Mouse (Mus musculus): ENCODE data around the gene Zfp990. TPM values are rescaled to one million over a fixed set of nuclear protein-coding genes. Genes with fewer than 3 reads are reported as not detected.
"Not testable (repeated sequence)": the region's sequence is repeated elsewhere in the genome, so short reads cannot be mapped to it uniquely, and the experiment has no call there.

Zfp990 gene
- polyA plus RNA-seq (2015; fragmentation: Nextera tagmentation; extraction: Ambion mirVana): 0.07 TPM in 1 of 2 replicates, not detected in the other

DNA sequence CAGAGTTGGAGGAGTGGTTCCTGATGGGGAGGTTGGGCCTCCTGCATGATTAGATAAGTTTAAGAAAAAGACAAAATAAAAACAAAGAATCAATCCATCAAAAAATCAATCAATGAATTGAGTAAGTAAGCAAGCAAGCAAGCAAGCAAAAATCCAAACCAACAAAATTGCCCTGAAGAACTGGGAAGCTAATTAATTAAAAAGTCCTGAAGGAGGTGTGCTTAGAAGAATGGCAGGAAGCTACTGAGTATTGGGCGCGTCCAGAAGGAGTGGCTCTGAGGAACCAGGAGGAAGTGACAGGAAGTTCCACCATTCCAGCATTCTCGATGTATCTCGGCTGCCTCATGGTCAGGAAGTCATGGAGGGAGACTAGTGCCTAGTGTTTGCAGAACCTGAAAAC lies at the start of gene Zfp990:
TSS of gene Zfp990 (plus strand) at position 301 of the 400 bp plus-strand sequence.
- H3K4me2 ChIP-seq; ATAC-seq (ENCODE audit: extremely low read depth, insufficient number of reproducible peaks, low FRiP score, low TSS enrichment); H3K4me3 ChIP-seq; H3K27me3 ChIP-seq (replicated peaks); H3K9ac ChIP-seq; H3K27ac ChIP-seq (replicated peaks); H3K36me3 ChIP-seq; H3K9me3 ChIP-seq; H3K4me1 ChIP-seq: not testable (repeated sequence)
- WGBS: 79% methylated on average over 4 of the region's 4 CpGs

DNA sequence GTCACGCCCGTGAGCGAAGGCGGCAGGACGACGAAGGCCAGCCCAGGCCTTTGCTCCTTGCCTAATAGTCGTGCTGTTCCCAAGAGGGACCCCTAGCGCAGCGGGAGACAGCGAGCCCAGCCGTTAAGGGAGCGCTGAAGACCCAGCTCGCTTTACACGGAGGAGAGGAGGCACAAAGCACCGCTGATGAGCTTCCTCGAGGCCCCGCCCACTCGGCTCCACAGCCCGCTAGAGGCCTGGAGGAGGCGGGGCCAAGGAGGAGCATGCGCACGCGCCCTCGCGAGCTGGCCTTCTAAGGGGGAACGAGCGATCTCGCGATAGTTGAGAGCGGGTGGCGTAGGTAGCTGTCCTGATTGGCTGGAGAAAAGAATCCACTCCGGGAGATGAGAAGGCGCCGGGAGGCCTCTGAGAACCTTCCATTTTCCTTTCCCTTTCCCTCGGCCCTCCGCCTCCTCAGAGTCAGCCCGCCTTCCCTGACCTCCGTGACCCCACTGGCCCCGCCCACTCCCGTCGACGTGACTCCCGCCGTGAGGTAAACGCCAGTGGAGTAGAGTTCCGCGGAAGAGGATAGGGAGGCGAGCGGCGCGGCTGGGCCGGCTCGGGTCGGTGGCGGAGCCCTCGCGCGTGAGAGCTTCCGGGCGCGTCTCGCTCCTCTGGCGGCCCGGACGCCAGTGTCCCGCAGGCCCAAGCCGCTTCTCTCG lies 46.9 kb upstream of the Zfp990 start:
- H3K36me3 ChIP-seq; H3K27me3 ChIP-seq (replicated peaks); H3K27ac ChIP-seq (replicated peaks); H3K4me1 ChIP-seq; ATAC-seq (ENCODE audit: extremely low read depth, insufficient number of reproducible peaks, low FRiP score, low TSS enrichment): not testable (repeated sequence)
- H3K9ac ChIP-seq: peak overlapping the region; percentile 58; the same call in 1 of the 2 replicates
- peak overlapping the region; percentile 72 for H3K4me2 ChIP-seq
- peak overlapping the region; percentile 53 for H3K4me3 ChIP-seq
- 17% methylated on average over 55 of the region's 68 CpGs for WGBS
- H3K9me3 ChIP-seq: peaks cover 14% of the 10 kb centered on the region

- H3K4me3 ChIP-seq: no peak overlapping the region
- WGBS: 77% methylated on average over 3 of the region's 3 CpGs
- no peak for ATAC-seq (ENCODE audit: extremely low read depth, insufficient number of reproducible peaks, low FRiP score, low TSS enrichment)
- H3K27me3 ChIP-seq (replicated peaks): no peaks in the 10 kb centered on the region
- no peaks in the 10 kb centered on the region for H3K36me3 ChIP-seq
- H3K9ac ChIP-seq: no peak overlapping the region
- no peaks in the 10 kb centered on the region for H3K4me1 ChIP-seq
- no peak overlapping the region for H3K27ac ChIP-seq (replicated peaks)
- H3K9me3 ChIP-seq: peaks cover 20% of the 10 kb centered on the region; the same call in 1 of the 2 replicates
- H3K4me2 ChIP-seq: no peak overlapping the region
Measured at GRCm38 (mm10) chr4:145478128-145478527, 32.4 kb upstream of the Zfp990 start.

DNA sequence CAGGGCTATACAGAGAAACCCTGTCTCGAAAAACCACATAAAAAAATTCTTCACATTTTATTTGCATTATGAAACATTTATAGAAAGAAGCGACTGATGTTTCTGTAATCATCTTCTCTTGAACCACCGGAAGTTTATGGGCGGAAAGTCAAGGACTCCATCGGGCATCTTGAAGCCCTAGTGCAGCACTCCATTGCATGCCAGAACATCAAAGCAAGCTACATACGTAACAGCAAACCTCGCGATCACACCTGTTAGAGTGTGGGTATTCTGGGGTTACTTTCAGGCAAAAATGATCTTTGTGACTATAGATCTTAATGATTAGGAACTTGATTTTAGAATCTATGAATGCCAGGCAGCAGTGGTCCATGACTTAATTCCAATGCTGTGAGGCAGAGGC lies 29.9 kb upstream of the Zfp990 start:
- not testable (repeated sequence) for H3K27me3 ChIP-seq (replicated peaks); ATAC-seq (ENCODE audit: extremely low read depth, insufficient number of reproducible peaks, low FRiP score, low TSS enrichment); H3K36me3 ChIP-seq; H3K4me3 ChIP-seq; H3K4me1 ChIP-seq; H3K27ac ChIP-seq (replicated peaks); H3K9ac ChIP-seq; H3K4me2 ChIP-seq
- H3K9me3 ChIP-seq: peaks cover 20% of the 10 kb centered on the region; the same call in 1 of the 2 replicates
- WGBS: 82% methylated on average over 8 of the region's 8 CpGs

- Histone ChIP-seq H3K27me3 (replicated peaks) (no peaks in the 10 kb centered on the region), H3K36me3 (no peaks in the 10 kb centered on the region), H3K27ac (replicated peaks) (no peak overlapping the region), H3K9ac (no peak overlapping the region), H3K4me1 (no peaks in the 10 kb centered on the region), H3K4me3 (no peak overlapping the region), H3K4me2 (no peak overlapping the region), H3K9me3 (peaks cover 6% of the 10 kb centered on the region; the same call in 1 of the 2 replicates)
- no peak for ATAC-seq (ENCODE audit: extremely low read depth, insufficient number of reproducible peaks, low FRiP score, low TSS enrichment)
Measured at GRCm38 (mm10) chr4:145489396-145489795, 21.2 kb upstream of the Zfp990 start.

DNA sequence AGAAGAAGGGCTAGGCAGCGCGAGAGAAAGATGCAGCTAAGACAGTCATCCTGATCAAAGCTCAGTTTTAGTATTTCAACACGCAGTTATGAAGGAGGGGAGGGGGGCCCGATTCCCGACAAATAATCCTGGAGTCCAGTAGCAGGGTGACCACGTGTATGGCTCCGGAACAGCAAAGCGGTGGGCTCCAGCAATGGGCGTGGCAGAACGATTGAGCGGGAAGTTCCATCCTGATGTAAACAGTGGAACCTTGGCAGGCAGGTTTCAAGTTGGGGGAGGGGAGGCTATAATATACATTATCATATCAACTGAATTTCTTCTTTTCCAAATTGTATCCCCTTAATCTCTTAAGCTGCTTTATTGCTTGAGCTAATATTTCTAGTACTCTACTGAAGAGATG lies 18.4 kb upstream of the Zfp990 start:
- 70% methylated on average over 11 of the region's 11 CpGs for WGBS
- no peaks in the 10 kb centered on the region for H3K36me3 ChIP-seq
- no peaks in the 10 kb centered on the region for H3K27me3 ChIP-seq (replicated peaks)
- H3K9ac ChIP-seq: no peak overlapping the region
- peaks cover 6% of the 10 kb centered on the region; the same call in 1 of the 2 replicates for H3K9me3 ChIP-seq
- no peak for ATAC-seq (ENCODE audit: extremely low read depth, insufficient number of reproducible peaks, low FRiP score, low TSS enrichment)
- H3K4me2 ChIP-seq: no peak overlapping the region
- no peak overlapping the region for H3K27ac ChIP-seq (replicated peaks)
- H3K4me1 ChIP-seq: no peaks in the 10 kb centered on the region
- H3K4me3 ChIP-seq: no peak overlapping the region

DNA sequence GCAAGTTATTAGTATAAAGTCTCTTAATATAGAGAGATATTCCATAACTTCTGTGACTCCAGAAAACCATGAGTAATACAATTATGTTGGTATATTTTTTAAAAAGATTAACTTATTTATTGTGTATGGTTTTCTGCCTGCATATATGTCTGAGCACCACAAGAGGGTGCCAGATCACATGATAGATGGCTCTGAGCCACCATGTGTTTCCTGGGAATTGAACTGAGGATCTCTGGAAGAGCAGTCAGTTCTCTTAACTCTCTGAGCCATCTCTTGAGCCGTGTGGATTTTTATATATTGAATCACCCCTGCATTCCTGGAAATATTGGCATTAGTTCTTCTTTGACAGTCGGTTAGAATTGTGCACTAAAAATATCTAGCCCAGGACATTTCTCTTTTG lies 17.2 kb upstream of the Zfp990 start:
- H3K36me3 ChIP-seq; H3K4me2 ChIP-seq; H3K4me1 ChIP-seq; H3K27me3 ChIP-seq (replicated peaks); H3K9me3 ChIP-seq; H3K9ac ChIP-seq; ATAC-seq (ENCODE audit: extremely low read depth, insufficient number of reproducible peaks, low FRiP score, low TSS enrichment); H3K27ac ChIP-seq (replicated peaks); H3K4me3 ChIP-seq: not testable (repeated sequence)
- WGBS: 55% methylated on average over 2 of the region's 2 CpGs

DNA sequence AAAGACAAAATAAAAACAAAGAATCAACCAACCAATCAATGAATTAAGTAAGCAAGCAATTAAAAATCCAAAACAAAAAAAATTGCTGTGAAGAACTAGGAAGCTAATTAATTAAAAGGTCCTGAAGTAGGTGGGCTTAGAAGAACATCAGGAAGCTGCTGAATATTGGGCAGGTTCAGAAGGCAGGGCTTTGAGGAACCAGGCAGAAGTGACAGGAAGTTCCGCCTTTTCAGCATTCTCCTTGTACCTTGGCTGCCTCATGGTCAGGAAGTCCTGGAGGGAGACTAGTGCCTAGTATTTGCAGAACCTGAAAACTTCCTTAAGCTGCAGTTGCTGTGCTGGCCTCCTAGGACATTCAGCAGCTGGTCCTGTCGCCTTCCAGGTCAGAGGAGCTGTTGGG lies 4.1 kb downstream of the Zfp990 start:
- WGBS: 44% methylated on average over 2 of the region's 2 CpGs
- not testable (repeated sequence) for H3K27me3 ChIP-seq (replicated peaks)

DNA sequence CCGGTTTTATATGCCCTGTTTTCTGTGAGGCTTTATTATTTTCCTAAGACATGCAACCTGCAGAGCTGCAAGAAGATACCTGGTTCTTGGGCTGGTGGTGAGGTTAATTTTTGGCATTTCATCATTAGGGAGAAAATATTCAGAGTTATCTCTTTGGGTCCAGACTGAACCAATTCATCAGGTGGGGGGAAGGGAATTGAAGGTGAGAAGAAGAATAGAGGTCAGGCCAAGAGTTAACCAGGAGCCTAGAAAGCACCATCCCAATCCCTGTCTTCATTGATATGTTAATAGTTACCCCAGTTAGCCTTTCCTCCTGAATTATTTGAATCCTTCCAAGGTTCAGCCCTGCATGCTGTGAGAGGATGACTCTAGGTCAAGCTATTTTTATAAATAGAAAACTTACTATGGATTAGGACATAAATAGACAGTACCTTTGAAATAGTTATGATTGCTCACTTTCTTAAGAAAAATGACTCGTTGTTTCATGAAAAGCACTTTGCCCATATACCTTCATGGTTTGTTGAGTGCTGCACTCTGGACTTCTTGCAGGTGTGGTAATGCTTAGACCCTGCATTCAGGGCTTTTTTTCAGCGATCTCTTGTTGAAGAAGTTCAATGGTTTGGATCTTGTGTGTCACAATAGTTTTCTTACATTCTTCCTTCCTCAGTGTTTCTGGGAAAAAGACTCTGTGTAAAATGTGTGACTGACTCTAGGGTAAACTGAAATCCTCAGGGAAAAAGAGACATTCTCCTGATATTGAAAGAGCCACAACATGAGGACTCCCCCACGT lies 5.4 kb downstream of the Zfp990 start:
- not testable (repeated sequence) for H3K4me2 ChIP-seq; H3K27me3 ChIP-seq (replicated peaks); H3K4me1 ChIP-seq; H3K36me3 ChIP-seq; H3K4me3 ChIP-seq; H3K27ac ChIP-seq (replicated peaks); H3K9ac ChIP-seq; H3K9me3 ChIP-seq; ATAC-seq (ENCODE audit: extremely low read depth, insufficient number of reproducible peaks, low FRiP score, low TSS enrichment)
- WGBS: 52% methylated on average over 4 of the region's 4 CpGs

More for the DNA sequence above, 4.1 kb downstream of the Zfp990 start:
- not testable (repeated sequence) for H3K9me3 ChIP-seq; H3K4me1 ChIP-seq; H3K27ac ChIP-seq (replicated peaks); H3K36me3 ChIP-seq; H3K4me3 ChIP-seq; ATAC-seq (ENCODE audit: extremely low read depth, insufficient number of reproducible peaks, low FRiP score, low TSS enrichment); H3K9ac ChIP-seq; H3K4me2 ChIP-seq

- not testable (repeated sequence) for H3K27ac ChIP-seq (replicated peaks); H3K27me3 ChIP-seq (replicated peaks); H3K9me3 ChIP-seq; H3K4me1 ChIP-seq; H3K9ac ChIP-seq; H3K36me3 ChIP-seq; ATAC-seq (ENCODE audit: extremely low read depth, insufficient number of reproducible peaks, low FRiP score, low TSS enrichment); H3K4me3 ChIP-seq; H3K4me2 ChIP-seq
- 50% methylated on average over 1 of the region's 1 CpGs for WGBS
Measured at GRCm38 (mm10) chr4:145517391-145517790, 6.8 kb downstream of the Zfp990 start.

GRCm38 (mm10) chr4:145543861-145544260 lies 33.3 kb downstream of the Zfp990 start:
- not testable (repeated sequence) for ATAC-seq (ENCODE audit: extremely low read depth, insufficient number of reproducible peaks, low FRiP score, low TSS enrichment); H3K4me3 ChIP-seq; H3K36me3 ChIP-seq; H3K9ac ChIP-seq; H3K27me3 ChIP-seq (replicated peaks); H3K4me2 ChIP-seq; H3K4me1 ChIP-seq; H3K27ac ChIP-seq (replicated peaks)
- WGBS: 71% methylated on average over 5 of the region's 5 CpGs
- peaks cover 44% of the 10 kb centered on the region for H3K9me3 ChIP-seq

DNA sequence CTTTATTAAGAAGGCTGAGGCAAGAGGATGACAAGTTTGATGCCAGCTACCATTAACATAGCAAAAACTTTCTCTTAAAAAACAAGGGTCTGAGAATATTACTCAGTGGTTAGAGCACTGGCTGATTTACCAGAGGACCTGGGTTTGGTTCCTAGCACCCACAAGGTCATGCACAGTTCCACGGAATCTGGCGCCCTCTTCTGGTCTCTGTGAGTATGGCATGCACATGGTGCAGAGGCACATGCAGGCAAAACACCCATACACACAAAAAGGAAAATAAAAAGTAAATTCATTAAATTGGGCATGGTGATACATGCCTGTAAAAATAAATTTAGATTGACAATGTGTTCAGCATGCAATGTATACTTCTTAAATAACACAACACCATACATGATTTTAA lies 34.5 kb downstream of the Zfp990 start:
- peaks cover 45% of the 10 kb centered on the region for H3K9me3 ChIP-seq
- H3K27ac ChIP-seq (replicated peaks); H3K4me2 ChIP-seq; H3K4me3 ChIP-seq; H3K4me1 ChIP-seq; ATAC-seq (ENCODE audit: extremely low read depth, insufficient number of reproducible peaks, low FRiP score, low TSS enrichment); H3K36me3 ChIP-seq; H3K9ac ChIP-seq; H3K27me3 ChIP-seq (replicated peaks): not testable (repeated sequence)
- WGBS: 13% methylated on average over 2 of the region's 2 CpGs
